Mouse (Mus musculus): ENCODE data around the gene Mrps11. TPM values are rescaled to one million over a fixed set of nuclear protein-coding genes. Genes with fewer than 3 reads are reported as not detected.

The Mrps11 gene
- polyA plus RNA-seq, 1 experiment from 2014 or later, result 64.7 TPM

- no peaks in the 10 kb centered on the region for H3K27me3 ChIP-seq (ENCODE audit: control insufficient read depth, insufficient read depth, low read length)
- peaks cover 9% of the 10 kb centered on the region for H3K36me3 ChIP-seq (ENCODE audit: control insufficient read depth, insufficient read depth, low read length)
- H3K4me1 ChIP-seq (ENCODE audit: control insufficient read depth, insufficient read depth, low read length), result no peaks in the 10 kb centered on the region
- no peak overlapping the region for H3K27ac ChIP-seq (ENCODE audit: low read depth, low read length)
- 85% methylated on average over 4 of the region's 4 CpGs for WGBS (ENCODE audit: insufficient replicate concordance)
- H3K9ac ChIP-seq (ENCODE audit: low read depth, low read length), result no peak overlapping the region
- ATAC-seq (replicated peaks; ENCODE audit: insufficient number of reproducible peaks, low FRiP score, low TSS enrichment), result no peak
- no peak overlapping the region for H3K4me2 ChIP-seq
- no peak overlapping the region for H3K4me3 ChIP-seq (ENCODE audit: low read depth, low read length)
- no peaks in the 10 kb centered on the region for H3K9me3 ChIP-seq (replicated peaks; ENCODE audit: control insufficient read depth, low read length)
Observed at GRCm38 (mm10) chr7:78835656-78836055, 52.7 kb downstream of the Mrps11 start.

- no peak overlapping the region for H3K4me2 ChIP-seq
- no peaks in the 10 kb centered on the region for H3K4me1 ChIP-seq (ENCODE audit: control insufficient read depth, insufficient read depth, low read length)
- WGBS (ENCODE audit: insufficient replicate concordance), result 91% methylated on average over 4 of the region's 4 CpGs
- H3K27me3 ChIP-seq (ENCODE audit: control insufficient read depth, insufficient read depth, low read length), result no peaks in the 10 kb centered on the region
- no peak overlapping the region for H3K9ac ChIP-seq (ENCODE audit: low read depth, low read length)
- no peak overlapping the region for H3K4me3 ChIP-seq (ENCODE audit: low read depth, low read length)
- ATAC-seq (replicated peaks; ENCODE audit: insufficient number of reproducible peaks, low FRiP score, low TSS enrichment), result no peak
- H3K36me3 ChIP-seq (ENCODE audit: control insufficient read depth, insufficient read depth, low read length), result peaks cover 9% of the 10 kb centered on the region
- H3K27ac ChIP-seq (ENCODE audit: low read depth, low read length), result no peak overlapping the region
- no peaks in the 10 kb centered on the region for H3K9me3 ChIP-seq (replicated peaks; ENCODE audit: control insufficient read depth, low read length)
Observed at GRCm38 (mm10) chr7:78837250-78837649, 54.3 kb downstream of the Mrps11 start.

- no peak overlapping the region for H3K27ac ChIP-seq (ENCODE audit: low read depth, low read length)
- H3K36me3 ChIP-seq (ENCODE audit: control insufficient read depth, insufficient read depth, low read length), result peaks cover 21% of the 10 kb centered on the region
- WGBS (ENCODE audit: insufficient replicate concordance), result 72% methylated on average over 5 of the region's 5 CpGs
- no peak for ATAC-seq (replicated peaks; ENCODE audit: insufficient number of reproducible peaks, low FRiP score, low TSS enrichment)
- H3K4me2 ChIP-seq, result no peak overlapping the region
- H3K9me3 ChIP-seq (replicated peaks; ENCODE audit: control insufficient read depth, low read length), result no peaks in the 10 kb centered on the region
- no peak overlapping the region for H3K9ac ChIP-seq (ENCODE audit: low read depth, low read length)
- no peaks in the 10 kb centered on the region for H3K27me3 ChIP-seq (ENCODE audit: control insufficient read depth, insufficient read depth, low read length)
- H3K4me3 ChIP-seq (ENCODE audit: low read depth, low read length), result no peak overlapping the region
- H3K4me1 ChIP-seq (ENCODE audit: control insufficient read depth, insufficient read depth, low read length), result peaks cover 6% of the 10 kb centered on the region; the same call in 1 of the 2 replicates
Observed at GRCm38 (mm10) chr7:78841601-78842000, 58.7 kb downstream of the Mrps11 start.

Other genes with a start within 250 kb of the Mrps11 start
- gene Ntrk3, start 45.1 kb upstream of the Mrps11 start, polyA plus RNA-seq (2014; fragmentation: Nextera tagmentation; extraction: Ambion mirVana), result 1.1 and 1.8 TPM in 2 replicates
- gene Mrpl46, start 412 bp downstream of the Mrps11 start, polyA plus RNA-seq (2014; fragmentation: Nextera tagmentation; extraction: Ambion mirVana), result 65.9 and 68.3 TPM in 2 replicates
- gene Det1, start 64.1 kb downstream of the Mrps11 start, polyA plus RNA-seq (2014; fragmentation: Nextera tagmentation; extraction: Ambion mirVana), result 12.1 and 12.5 TPM in 2 replicates
- gene Aen, start 112.7 kb downstream of the Mrps11 start, polyA plus RNA-seq (2014; fragmentation: Nextera tagmentation; extraction: Ambion mirVana), result 27.5 and 33.8 TPM in 2 replicates
- gene Isg20, start 130.3 kb downstream of the Mrps11 start, polyA plus RNA-seq (2014; fragmentation: Nextera tagmentation; extraction: Ambion mirVana), result 0.54 and 1.2 TPM in 2 replicates

Data from heart, embryonic 11.5 days (tissue).